Mouse (Mus musculus) CD4-positive, CD25-positive, alpha-beta regulatory T cell, adult 4 months (primary cell): ENCODE results near the gene Tanc1. TPM values are rescaled to one million over a fixed set of nuclear protein-coding genes. Genes with fewer than 3 reads are reported as not detected.

ENCODE experiments used
- ATAC-seq: one replicate; pipeline ENCODE4 v1.8.0; 2017
- polyA plus RNA-seq, 2 experiments: library from polyadenylated mRNA; unstranded; fragments of 100-300 nt; shearing (Covaris generic); gene quantifications; one replicate each; pipeline ENCODE4 v1.2.1; 2017

Tanc1 gene
- polyA plus RNA-seq, 2 experiments from 2014 or later, result 13.7 to 15.2 TPM

DNA sequence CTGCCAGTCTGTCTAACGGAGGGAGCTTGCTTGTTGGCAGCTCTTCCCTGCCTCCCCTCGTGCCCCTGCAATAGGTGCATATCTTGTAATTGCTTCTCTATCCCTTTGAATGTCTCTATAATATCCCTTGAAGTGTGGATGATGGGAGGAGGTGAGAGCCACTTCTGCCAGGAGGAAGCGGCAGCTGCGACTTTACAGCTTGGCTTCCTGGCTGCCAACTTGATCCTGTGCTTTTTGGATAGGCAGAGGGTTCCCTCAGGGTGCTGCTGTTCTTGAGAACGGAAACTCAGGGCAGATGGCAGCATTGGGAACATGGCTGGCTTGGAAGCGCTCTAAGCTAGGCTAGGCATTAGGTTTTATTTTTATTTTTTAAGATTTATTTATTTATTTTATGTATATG, 183.0 kb downstream of the Tanc1 start:
- no peak for ATAC-seq

DNA sequence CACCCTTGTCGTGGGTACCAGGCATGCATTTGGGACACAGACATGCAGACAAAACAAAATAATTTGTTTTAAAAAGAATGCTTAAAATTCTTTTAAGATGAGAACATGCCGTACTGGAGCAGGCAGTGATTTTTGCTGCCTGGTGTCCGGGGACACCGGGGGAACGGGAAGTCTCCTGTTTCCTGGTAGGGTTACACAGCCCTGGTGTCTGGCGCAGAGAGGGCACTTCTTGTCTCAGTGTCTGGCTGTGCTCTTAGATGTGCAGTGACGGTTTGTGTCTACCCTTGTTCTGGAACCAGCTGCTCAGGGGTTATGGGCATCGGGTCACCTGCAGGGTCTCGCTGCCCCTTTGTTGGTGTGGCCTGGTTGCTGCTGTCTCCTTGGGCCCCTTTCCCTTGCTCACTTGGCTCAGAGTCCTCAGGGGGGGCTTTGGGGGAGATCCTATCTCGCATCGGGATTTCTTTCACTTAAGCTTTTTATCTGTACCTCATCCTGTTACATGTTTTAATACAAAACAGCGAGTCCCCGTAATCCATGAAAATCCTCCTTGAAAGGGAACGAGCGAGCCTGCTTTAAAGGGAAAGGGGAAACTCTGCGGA, 187.2 kb downstream of the Tanc1 start:
- ATAC-seq, result no peak

DNA sequence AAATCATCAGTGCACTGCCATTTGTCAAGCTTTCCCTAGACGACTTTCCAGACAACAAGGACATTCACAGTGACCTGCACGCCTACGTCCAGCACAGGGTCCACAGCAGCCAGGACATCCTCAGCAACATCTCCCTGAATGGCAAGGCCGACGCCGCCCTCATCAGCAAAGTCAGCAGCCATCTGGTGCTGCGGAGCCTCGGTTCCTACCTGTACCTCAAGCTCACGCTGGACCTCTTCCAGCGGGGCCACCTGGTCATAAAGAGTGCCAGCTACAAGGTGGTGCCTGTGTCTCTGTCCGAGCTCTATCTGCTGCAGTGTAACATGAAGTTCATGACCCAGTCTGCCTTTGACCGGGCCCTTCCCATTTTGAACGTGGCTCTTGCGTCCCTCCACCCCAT, 187.7 kb downstream of the Tanc1 start:
- no peak for ATAC-seq

DNA sequence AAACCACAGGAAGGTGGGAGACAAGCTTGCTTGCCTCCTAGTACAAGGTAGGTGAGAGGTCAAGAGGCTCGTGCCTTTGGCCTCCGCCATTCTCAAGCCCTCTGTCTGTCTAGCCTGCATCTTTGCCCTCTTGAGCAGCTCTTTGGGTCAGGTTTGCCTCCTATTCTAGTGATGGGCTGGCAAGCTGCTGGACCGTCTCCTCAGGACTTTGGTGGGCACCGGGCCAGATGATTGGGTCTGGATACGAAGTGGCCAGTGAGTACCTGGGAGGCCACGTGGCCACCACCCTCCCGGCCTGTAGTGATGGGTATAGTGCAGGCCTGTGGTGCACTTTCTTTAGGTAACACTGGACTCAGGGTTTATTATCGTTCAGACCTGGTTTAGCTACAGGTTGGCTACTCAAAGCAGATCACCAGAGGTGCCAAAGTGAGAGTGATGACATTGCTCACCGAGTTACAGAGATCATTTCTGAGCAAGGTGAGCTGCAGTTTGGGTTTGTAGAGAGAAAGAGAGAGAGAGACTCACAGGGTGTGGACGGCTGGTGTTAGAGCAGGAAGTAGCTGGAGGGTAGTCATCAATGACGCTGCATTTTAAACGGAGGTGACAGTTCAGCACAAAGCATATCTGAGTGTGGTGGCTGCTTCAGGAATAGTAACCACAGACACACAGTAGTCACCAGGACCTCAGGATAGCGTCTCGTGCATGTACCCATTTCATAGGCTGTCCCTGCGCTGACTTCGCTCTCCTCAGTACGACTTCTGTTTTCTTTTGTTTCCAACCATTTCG, 188.8 kb downstream of the Tanc1 start:
- ATAC-seq, result no peak

DNA sequence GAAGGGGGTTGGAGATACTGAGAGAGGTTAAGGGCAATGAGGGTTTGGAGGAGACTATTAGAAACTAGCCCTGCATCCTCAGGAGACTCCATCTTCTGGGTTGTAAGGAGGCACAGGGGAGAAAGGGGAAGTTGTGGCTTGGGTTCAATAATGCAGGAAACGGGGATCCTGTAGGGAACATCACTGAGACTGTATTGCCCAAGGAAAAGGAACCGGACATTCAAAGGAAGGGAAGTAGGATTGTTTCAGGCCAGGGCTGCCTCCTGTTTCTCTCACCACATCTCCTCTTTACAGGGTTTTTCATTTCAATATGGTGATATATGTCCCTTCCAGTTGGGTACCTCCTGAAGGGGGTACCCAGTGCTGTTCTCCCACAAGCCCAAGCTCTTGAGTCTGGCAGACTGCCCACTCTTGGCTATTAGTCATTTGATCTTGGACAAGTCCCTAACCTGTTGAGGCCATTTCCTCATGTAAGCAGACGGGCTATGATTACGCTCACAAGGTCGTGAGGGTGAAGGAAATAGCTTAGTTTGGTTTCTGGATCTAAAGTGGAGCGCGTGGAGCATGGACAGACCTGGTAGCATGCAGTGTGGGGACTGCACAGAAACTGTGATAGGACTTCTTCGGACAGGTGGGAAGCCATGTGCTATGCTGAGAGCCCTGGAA, 191.0 kb downstream of the Tanc1 start:
- no peak for ATAC-seq

DNA sequence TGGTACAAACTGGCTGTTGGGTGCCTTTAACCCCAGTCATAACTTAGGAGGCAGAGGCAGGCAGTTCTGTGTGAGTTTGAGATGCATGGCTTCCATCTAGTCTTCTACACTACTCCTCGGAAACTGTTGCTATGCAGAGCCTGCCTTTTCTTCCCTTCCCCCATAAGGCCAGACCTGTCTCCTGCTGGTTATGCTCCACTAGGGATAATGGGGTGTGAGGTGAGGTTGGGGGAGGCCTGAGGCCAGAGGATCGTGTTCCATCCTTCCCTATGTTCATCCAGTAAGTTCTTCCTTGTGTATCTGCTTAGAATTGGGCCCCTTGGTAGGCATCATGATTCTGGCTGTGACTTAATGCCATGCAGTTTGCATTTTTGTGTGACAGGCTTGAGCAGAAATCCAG, 193.8 kb downstream of the Tanc1 start:
- no peak for ATAC-seq

DNA sequence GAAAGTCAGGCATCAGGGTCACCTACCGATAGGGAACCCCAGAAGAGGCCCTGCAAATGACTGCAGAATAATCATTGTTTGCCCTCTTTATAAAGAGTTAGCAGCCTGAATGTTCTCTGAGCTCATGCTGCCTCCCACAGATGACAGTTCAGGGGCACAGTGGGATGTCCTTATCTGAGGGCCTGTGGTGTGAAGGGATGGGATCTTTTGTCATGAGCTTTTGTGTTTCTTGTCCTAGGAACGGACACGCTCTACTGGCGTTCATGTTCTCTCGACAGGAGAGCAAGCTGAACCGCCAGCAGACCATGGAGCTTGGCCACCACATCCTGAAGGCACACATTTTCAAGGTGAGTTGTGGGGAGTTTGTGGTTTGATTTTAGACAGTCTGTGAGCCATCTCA, 194.2 kb downstream of the Tanc1 start:
- ATAC-seq, result no peak

DNA sequence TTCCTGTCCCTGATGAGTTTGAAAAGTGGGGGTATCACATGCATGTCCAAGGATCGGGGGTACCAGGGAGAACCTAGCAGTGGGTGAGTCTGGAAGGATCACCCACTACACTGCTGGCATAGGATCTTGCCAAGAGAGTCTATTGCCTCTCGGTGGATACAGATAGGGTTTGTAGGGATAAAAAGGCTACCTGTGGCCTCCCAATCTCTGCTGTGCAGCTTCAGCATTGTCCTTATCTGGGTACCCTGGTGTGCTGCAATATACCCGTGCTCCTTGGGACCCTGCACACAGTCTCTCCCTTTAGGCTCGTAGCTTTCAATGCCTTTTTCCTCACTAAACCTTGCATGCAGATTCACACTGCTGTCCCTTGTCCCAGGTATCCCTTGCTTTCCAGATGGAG, 196.8 kb downstream of the Tanc1 start:
- ATAC-seq, result no peak

DNA sequence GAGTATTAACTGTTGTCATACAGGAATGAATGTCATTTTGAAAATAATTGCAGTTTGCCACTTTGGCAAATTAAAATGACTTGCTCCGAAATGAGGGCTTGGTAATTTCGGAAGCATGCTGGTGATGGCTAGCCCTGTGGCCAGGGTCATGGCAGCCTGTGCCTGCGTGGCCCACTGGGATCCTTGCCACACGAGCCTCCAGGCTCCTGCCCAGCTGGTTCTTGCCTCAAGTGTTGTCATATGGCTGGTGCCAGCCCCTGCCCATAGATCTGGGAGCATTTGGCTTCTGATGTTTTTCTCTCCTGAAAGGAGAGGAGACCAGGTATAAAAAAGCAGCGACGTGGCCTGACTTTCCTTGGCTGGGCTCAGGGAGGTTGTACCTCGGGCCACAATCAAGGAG, 198.2 kb downstream of the Tanc1 start:
- ATAC-seq, result no peak

DNA sequence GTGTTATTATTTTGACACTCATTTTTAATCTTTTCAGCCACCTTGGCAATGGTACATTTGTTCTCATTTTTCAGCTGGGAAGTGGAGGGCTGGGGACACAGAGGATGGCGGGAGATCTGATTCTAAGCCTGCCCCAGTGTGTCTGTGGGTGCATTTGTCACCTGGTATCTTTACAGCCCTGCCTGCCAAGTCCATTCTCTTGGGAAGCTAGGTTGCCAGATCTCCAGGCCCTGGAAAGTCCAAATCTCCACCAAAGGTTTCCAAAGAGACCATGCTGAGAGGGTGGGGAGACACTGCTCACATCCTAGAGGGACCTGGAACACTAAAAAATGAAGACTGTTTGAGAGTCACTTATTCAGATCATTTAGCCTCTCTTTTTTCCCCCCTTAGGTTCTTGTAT, 199.4 kb downstream of the Tanc1 start:
- ATAC-seq, result no peak

DNA sequence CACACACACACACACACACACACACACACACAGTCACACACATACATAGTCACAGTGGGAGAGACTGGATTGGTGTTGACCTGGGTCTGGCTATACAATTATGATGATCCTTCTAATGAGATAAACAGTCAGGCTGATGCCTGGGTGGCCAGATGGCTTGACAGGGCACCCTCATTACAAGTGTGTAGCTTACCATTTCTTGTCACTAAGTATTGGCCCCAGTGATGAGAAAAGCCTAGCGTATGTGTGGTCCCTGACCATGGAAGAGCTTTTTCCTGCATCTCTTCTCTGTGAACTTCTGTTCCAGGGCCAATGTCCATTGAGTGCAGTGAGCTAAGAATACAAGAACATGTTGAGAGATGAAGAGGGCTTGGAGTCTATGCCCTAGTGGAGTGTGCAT, 200.8 kb downstream of the Tanc1 start:
- ATAC-seq, result no peak

DNA sequence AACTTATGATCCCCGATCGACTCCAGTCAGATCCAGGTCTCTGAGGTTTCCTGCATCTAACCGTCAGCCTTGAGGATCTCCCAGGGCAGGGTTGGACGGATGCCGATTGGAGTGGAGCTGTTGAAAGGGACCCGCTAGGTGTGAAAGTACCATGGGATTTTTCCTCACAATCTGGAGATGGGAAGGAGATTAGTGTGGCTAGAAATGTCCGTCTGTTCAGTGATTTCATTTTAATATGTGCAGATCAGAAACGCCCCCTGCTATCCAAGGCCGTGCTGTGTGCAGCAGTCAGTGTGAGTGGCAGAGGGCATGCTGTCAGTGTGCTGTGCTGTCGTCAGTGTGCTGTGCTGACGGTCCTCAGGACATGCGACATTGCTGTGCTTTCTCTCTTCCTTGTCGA, 201.6 kb downstream of the Tanc1 start:
- no peak for ATAC-seq

DNA sequence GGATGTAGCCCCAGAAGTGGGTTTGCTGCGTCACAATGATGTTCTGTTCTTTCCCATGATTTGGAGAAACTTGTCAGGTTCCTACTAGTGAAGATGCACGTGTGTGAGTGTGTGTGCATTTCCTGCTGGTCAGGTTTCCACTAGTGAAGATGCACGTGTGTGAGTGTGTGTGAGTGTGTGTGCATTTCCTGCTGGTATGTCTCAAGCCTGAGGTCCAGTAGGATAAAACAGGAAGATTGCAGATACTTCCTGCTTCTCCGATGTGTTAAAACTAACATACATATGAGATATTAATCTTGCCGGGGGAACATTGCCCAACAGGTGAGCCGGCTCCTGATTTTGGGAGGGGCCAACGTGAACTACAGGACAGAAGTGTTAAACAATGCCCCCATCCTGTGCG, 203.2 kb downstream of the Tanc1 start:
- no peak for ATAC-seq

DNA sequence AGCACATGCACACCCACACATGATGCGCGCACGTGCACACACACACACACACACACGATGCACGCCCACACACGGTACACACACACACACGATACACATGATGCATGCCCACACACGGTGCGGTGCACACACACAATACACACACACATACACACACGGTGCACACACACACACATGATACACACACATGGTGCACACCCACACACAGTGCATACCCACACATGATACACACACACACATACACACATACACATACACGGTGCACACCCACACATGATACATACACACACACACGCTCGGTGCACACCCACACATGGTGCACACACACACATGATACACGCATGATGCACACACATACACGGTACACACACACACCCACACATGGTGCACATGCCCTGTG, 206.8 kb downstream of the Tanc1 start:
- no peak for ATAC-seq

DNA sequence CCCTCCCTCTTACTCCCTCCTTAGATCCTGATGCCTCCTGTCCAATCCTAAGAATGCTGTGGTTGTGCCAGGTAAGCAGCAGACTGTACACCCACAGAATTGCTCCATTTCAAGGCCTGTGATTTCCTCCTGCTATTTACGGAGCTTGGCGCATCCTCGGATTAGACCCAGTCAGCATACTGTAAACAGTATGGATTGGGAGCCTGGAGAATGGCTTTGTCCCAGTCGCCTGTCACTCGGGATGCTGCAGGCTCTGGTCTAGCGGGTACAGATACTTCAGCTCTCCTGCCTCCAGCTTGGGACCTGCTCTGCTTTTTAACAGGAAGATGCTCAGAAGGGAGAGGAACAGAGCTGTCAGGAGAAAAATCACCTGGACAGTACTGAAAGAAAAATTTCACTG, 207.6 kb downstream of the Tanc1 start:
- ATAC-seq, result no peak

DNA sequence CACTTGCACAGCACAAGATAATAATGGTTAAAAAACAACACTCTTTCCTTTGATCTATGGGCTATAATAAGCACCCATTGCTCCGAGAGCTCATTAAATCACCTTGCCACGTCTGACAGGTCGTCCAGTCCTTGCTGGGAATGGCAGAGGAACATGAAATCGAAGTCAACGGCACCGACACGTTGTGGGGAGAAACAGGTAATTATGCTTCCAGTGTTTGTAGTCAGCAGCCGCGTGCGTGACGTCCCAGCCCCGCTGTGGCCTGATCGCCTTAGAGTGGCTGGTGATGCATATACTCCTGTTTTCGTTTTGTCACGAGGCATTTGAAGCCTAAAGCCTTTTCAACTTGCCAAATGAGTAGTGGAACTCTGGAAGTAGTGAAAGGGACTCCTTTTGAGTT, 208.2 kb downstream of the Tanc1 start:
- no peak for ATAC-seq

DNA sequence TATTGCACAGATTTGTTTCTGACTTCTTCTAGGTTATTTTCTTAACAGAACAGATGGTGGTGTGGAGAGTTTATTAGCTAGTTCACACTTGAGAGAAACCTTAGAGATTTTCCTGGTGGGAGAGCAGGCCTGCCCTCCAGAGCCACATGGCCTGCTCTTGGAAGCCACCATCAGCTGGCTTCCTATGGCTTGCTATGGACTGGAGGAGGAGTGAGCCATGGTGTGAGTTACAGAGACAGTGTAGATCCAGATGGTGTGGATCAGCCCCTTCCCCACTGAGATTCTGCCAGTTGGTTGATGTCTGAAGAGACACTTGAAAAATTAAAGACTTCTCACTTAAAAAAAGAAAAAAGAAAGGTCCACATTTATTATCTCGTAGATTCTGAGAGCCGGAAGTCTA, 209.2 kb downstream of the Tanc1 start:
- ATAC-seq, result no peak

DNA sequence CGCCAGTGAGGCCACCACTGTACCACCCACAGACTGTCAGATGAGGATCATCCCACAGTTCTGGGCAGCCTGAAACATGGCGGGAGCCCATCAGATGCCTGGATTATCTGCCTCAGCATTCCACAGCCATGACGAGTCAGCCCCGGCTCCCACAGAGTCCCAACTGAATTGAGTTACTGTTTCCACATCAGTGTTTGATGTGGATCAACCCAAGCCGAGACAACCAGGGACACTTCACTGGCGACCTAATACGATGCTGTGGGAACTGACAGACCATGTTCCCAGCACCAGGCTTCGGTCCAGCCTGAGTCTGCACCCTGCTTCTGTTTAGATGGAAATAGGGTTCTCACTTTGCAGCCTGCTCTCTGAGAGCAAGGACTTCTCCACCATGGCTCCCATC, 212.4 kb downstream of the Tanc1 start:
- ATAC-seq, result no peak

DNA sequence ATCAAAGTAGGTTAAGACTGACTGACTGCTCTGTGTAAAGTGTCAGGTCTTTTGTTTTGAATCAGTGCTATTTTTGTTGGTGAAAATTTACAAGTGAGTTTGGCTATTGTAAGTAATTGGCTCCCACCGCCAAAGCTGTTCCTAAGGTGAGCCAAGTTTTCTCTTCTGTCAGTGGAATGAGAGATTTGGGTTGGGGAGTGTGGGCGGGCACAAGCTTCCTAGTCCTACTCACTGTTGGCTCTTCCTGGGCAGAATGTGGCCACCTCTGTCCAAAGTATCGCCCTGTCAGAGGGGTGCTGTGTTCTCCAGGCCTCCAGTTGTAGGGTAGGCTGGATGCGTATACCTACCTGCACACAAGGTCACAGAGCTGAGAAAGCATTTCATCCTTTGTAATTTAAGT, 213.5 kb downstream of the Tanc1 start:
- no peak for ATAC-seq

DNA sequence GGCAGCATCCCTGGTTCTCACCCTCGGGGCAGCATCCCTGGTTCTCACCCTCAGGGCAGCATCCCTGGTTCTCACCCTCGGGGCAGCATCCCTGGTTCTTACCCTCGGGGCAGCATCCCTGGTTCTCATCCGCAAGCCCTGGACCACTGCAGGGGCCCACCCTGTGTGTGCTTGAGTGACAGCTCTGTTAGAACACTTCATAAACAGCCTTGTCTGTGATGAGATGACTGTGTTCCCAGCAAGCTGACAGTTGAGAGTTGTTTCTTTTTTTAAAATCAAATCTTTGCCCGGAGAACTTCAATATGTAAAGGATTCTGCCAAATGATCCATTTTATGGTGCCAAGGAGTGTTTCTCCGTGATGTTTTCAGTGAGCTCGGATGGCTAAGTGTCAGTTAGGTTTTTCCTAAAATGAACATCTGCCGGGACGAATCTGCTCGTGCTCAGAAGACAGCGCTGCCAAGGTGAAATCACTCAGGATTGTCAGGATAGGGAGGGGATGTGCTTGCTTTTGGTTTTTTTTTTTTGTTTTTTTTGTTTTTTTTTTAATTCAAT, 216.3 kb downstream of the Tanc1 start:
- ATAC-seq, result no peak

DNA sequence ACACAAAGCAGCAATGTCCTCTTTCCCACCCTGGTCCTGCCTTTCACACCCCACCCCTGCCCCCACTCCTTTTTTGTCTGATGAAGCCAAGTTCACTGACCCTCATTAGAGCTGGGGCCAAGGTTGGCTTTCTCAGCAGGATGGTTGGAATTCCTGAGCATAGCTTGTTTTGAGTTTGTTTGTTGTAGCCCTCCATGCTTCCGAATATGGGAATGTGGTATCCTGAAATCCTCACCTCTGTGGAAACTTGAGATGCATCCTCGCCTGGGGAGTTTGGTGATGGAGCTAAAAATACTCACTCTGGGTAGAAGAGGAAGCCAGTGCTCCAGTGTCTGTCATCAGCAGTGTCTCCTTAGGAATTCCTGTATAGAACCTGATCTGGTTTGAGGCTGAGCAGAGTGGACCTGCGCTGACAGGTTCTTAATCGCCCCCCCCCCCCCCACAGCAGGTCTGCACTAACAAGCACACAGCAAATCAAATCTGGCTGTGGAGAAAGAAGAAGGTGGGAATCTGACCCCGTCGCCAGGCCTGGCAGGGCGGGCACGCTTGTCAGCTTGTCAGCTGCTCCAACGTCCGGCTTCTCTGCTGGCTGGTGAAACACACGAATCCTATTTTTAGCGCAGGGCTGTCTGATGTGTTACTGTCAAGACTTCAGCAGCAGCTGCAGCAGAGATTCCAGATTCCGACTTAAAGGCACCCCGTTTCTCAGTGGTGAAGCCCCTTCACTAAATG, 217.1 kb downstream of the Tanc1 start:
- ATAC-seq, result no peak

DNA sequence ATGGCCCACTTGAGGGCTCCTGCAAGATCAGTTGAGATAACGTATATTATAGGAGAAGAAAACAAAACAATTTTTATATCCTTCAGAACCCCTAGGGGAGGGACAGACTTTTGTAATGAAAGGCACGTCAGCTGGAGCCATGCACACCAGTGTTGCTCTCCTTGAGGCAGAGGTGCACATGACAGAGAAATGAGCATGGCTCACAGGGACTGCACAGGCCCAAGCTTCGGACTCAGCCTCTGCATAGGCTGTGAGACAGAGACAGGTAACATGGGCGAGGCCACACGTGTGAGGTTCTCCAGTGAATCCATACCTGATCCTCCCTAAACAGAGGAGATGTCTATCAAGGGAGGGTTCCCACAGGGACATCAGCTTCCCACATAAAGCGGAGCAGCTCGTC, 217.9 kb downstream of the Tanc1 start:
- ATAC-seq, result no peak

DNA sequence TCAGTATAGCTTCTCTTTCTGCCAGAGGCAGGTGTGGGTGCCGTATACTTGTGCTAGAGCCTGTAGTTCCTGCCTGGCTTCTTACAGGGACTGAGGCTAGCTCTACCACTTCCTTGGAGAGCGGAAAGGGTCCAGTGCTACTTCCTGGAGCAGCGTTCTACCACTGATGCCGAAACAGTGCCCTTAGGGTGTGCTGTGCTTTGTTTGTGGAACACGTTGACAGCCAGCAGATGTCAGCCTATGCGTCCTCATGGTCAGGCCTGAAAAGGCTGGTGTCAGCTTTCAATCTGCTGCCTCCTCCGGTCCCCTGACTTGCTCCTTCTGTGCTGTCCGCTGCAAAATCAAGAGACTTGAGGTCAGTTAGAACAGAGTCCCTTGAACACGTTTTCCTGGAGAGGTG, 218.3 kb downstream of the Tanc1 start:
- ATAC-seq, result no peak
